Mouse (Mus musculus): ENCODE results near the gene Nfkbie.

DNA sequence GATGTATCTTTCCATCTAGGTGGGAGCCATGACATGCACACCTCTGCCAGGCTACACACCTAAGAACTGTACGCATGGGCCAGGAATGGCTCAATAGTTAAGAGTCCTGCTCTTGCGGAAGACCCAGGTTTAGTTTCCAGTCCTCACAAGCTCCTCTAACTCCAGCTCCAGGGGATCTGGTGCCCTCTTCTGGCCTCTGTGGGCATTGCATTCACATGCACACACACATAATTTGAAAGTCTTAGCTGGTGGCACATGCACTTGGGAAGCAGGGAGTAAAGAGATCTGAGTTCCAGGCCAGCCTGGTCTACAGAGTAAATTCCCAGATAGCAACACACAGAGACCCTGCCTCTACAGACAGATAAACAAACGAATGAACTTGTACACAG is 30.9 kb downstream of the Nfkbie start:
- TF ChIP-seq POLR2A (IDR thresholded peaks at IDR 0.05; ENCODE audit: extremely low read depth, insufficient read depth, low read length): no peak
- peak; percentile 24; the same call in 1 of the 2 replicates for TF ChIP-seq CTCF (IDR thresholded peaks at IDR 0.05; ENCODE audit: extremely low read depth, insufficient read depth, low read length)

Data from cortical plate, adult 2 months (tissue).